Mouse (Mus musculus): Measurements from ENCODE around the gene Bcl6.

Gene Bcl6

GRCm38 (mm10) chr16:23930426-23931073 is 58.1 kb downstream of the Bcl6 start:
- in situ Hi-C loops (cut with MboI, MseI) = no loop called here

GRCm38 (mm10) chr16:23927301-23928114 is 61.1 kb downstream of the Bcl6 start:
- in situ Hi-C loops (cut with MboI, MseI) = no loop called here

DNA sequence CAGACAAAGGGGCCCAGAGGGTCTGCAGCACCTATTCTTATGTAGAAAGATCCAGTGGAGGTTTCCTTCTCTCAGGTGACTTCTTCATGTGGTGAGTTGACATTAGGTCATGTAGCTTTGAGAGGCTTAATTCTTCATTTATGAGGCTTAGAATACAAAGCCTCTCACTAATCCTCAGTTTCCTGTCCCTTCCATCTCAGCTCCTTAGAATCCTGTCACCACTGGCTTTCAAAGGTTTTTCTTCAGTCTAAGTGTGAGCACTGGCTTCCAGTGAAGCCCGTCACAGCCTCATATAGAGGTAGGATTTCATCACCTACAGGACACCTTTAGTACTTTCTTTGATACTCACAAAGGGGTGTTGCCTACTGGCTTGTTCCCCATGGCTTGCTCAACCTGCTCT is 65.7 kb downstream of the Bcl6 start:
- in situ Hi-C loops (cut with MboI, MseI) = no loop called here

GRCm38 (mm10) chr16:23921697-23922096 is 67.0 kb downstream of the Bcl6 start:
- in situ Hi-C loops (cut with MboI, MseI) = no loop called here

GRCm38 (mm10) chr16:23919418-23919817 is 69.2 kb downstream of the Bcl6 start:
- in situ Hi-C loops (cut with MboI, MseI) = loop anchor here (5.0 kb wide), 1 partner anchor 102 kb away; no protein-coding TSS in a partner anchor

Data from T-helper 1 cell (primary cell).